Mouse (Mus musculus): ENCODE data around the gene Mboat2.

DNA sequence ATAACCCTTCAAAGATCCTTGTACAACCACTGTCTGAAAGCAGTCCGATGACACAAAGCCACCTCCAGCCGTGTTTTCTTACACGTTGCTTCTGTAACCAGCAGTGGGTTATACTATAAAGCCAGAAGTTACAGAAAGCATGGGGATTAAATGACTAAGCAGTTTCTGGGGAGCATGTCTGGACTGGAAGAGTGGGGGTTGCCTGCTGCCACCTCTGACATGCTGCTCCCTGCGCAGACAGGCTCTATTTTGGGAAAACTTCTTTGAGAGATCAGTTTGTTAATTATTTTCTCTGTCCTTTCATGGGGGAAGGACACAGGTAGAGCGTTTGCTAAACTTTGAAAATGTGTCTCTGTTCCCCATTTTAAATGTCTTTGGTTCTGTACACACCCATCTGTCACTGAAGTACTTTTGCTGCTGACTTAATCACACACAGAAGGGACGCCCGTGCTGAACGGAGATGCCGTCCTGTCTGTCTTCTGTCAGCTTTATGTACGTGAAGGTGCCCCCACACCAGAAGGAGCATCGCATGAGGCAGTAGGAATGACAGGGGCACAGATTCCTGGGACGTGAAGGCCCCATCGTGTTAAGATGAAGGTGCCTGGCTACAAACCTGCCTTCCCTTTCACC is 132.8 kb downstream of the Mboat2 start:
- TF ChIP-seq USF1 (IDR thresholded peaks at IDR 0.05; ENCODE audit: low read depth, low read length) (no peak), CTCF (conservative IDR thresholded peaks at IDR 0.05 in 1 of 2, IDR thresholded peaks at IDR 0.05 in 1 of 2; ENCODE audit: low read depth in 2 of 2, low read length in 2 of 2) (no peak), POLR2A (IDR thresholded peaks at IDR 0.05; ENCODE audit: low read depth, low read length) (peak; percentile 37; the same call in 1 of the 2 replicates), BHLHE40 (IDR thresholded peaks at IDR 0.05; ENCODE audit: low read depth, low read length) (peak; percentile 62; the same call in 1 of the 2 replicates), MYC (IDR thresholded peaks at IDR 0.05; ENCODE audit: low read depth, low read length) (peak; percentile 81), EP300 (IDR thresholded peaks at IDR 0.05; ENCODE audit: low read length) (peak; percentile 71), IRF4 (IDR thresholded peaks at IDR 0.05; ENCODE audit: low read depth, low read length) (peak; percentile 87), POLR2AphosphoS2 (IDR thresholded peaks at IDR 0.05; ENCODE audit: low read depth, low read length) (no peak), ZC3H11A (IDR thresholded peaks at IDR 0.05; ENCODE audit: low read depth, low read length) (no peak), ZNF384 (IDR thresholded peaks at IDR 0.05; ENCODE audit: low read depth, low read length) (no peak), UBTF (IDR thresholded peaks at IDR 0.05; ENCODE audit: low read depth, low read length) (no peak), ZKSCAN1 (IDR thresholded peaks at IDR 0.05; ENCODE audit: borderline replicate concordance, low read depth, low read length) (no peak)

Data from CH12.LX (cell line).